Mouse (Mus musculus) C3H10T1/2 (cell line): Measurements from ENCODE around the gene Abhd17c. TPM values are rescaled to one million over a fixed set of nuclear protein-coding genes. Genes with fewer than 3 reads are reported as not detected.

Experiments used
- polyA plus RNA-seq, 2 experiments: library from polyadenylated mRNA; unstranded; fragments of >200 nt; fragmentation: generic; extraction: Trizol; gene quantifications; one replicate each; pipeline ENCODE4 v1.2.1; 2012; ENCODE audit warnings: missing spikeins in 2 of 2

The Abhd17c gene
- 10 to 100 TPM in 1 of 2 experiments, 1 to 10 TPM in 1; 9.7 to 22.6 TPM for polyA plus RNA-seq

DNA sequence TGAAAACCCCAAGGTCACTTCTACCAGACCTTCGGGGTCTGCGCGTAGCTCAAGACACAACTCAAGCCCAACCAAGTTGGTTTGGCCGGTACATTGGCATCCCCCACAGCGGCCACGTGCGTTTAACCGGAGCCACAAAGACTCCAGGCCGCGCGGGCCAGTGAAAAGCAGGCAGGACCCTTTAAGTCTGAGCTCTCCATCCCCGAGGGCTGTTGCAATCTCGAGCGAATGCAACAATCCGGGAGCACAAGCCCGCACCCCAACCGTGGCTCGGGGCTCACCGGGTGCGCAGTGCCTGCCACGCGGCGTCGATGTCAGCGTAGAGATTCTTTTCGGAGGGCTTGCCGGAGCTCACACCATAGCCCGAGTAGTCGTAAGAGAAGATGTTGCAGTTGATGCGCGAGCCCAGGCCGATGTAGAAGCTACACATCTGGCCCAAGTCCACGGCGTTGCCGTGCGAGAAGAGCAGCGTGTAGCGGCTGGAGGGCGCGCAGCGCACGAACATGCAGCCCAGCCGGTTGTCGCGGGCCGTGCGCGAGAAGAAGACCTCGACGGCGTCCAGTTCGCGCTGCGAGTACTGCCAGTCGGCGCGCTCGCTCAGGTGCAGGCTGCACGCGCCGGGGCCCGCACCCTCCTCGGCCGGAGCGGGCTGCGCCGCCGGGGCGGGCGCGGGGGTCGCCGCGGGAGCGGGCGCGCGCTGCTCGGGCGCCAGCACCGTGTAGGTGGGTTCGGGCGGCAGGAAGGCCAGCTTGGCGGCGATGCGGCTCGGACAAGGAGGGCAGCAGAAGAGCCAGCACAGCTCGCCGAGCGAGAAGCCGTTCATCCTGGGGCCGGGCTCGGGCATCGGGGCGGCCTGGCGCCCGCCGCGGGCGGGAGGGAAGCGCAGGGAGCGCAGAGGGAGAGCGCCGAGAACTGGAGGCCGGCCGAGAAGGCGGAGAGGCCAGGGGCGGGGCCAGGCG is at the start of gene Abhd17c:
Gene Abhd17c, minus strand, starts transcription at position 893 of the 959 bp plus-strand sequence.

DNA sequence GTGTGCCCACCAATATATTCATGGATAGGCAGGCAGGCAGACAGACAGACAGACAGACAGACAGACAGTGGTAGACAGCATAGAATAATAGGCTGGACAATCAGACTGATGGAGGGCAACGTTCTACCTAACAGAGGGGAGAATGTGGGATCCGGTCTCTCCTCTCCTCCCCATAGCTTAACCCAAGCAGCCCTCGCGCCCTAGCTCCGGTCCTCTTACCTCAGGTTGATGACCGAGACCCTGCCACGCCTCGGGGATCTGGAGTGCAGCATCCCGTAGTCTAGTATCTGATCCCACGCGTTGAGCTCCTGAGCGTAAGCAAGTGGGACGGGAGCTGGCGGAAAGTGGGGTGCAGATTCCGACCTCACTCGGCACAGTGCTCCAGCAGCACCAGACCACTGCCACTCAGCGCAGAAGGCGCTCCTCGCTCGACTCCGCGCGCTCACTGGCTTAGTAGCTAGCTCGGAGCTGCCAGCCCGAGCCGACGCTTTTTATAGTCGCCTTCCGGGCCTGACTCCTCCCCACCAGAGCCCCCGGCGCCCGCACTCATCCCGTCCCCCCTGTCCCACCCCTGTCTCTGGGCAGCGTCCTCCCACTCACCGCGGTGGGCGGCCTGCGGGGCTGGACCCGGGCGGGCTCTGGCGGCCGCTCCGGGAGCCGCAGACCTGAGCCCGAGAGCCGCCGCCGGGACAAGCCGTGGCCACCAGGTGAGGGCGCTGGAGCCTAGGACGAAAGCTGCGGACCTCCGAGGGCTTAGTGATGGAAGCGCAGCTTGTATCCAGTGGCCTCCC is 65.5 kb downstream of the Abhd17c start, which contains the start of gene Cemip:
Gene Cemip, minus strand, starts transcription at position 464 of the 791 bp plus-strand sequence.

Other genes starting within 250 kb of the Abhd17c start
- gene Cemip, start 65.4 kb downstream of the Abhd17c start, polyA plus RNA-seq, result 1 to 10 TPM in 1 of 2 experiments, under 1 TPM in 1; 0.16 to 3.3 TPM